Mouse (Mus musculus): ENCODE results near the gene Elovl6.

The Elovl6 gene

GRCm38 (mm10) chr3:129605934-129606333 is 73.8 kb downstream of the Elovl6 start:
- DNase-seq (ENCODE audit: extremely low spot score), result no peak

- DNase-seq (ENCODE audit: extremely low spot score), result no peak
Observed at GRCm38 (mm10) chr3:129611626-129612025, 79.5 kb downstream of the Elovl6 start.

GRCm38 (mm10) chr3:129612311-129613097 is 80.3 kb downstream of the Elovl6 start:
- DNase-seq (ENCODE audit: extremely low spot score), result no peak

GRCm38 (mm10) chr3:129613756-129614155 is 81.6 kb downstream of the Elovl6 start:
- DNase-seq (ENCODE audit: extremely low spot score), result no peak

- no peak for DNase-seq (ENCODE audit: extremely low spot score)
Observed at GRCm38 (mm10) chr3:129614216-129614615, 82.1 kb downstream of the Elovl6 start.

- no peak for DNase-seq (ENCODE audit: extremely low spot score)
Observed at GRCm38 (mm10) chr3:129617450-129617849, 85.3 kb downstream of the Elovl6 start.

GRCm38 (mm10) chr3:129619194-129619775 is 87.1 kb downstream of the Elovl6 start:
- no peak for DNase-seq (ENCODE audit: extremely low spot score)

GRCm38 (mm10) chr3:129620802-129621201 is 88.6 kb downstream of the Elovl6 start:
- DNase-seq (ENCODE audit: extremely low spot score), result no peak

GRCm38 (mm10) chr3:129621255-129621654 is 89.1 kb downstream of the Elovl6 start:
- DNase-seq (ENCODE audit: extremely low spot score), result no peak

- DNase-seq (ENCODE audit: extremely low spot score), result no peak
Observed at GRCm38 (mm10) chr3:129622120-129622519, 90.0 kb downstream of the Elovl6 start.

GRCm38 (mm10) chr3:129622705-129623104 is 90.5 kb downstream of the Elovl6 start:
- DNase-seq (ENCODE audit: extremely low spot score), result no peak

GRCm38 (mm10) chr3:129624193-129624805 is 92.1 kb downstream of the Elovl6 start:
- DNase-seq (ENCODE audit: extremely low spot score), result no peak

- no peak for DNase-seq (ENCODE audit: extremely low spot score)
Observed at GRCm38 (mm10) chr3:129627281-129627680, 95.1 kb downstream of the Elovl6 start.

GRCm38 (mm10) chr3:129631018-129631417 is 98.9 kb downstream of the Elovl6 start:
- DNase-seq (ENCODE audit: extremely low spot score), result no peak

- DNase-seq (ENCODE audit: extremely low spot score), result no peak
Observed at GRCm38 (mm10) chr3:129631857-129632256, 99.7 kb downstream of the Elovl6 start.

- no peak for DNase-seq (ENCODE audit: extremely low spot score)
Observed at GRCm38 (mm10) chr3:129633518-129633917, 101.4 kb downstream of the Elovl6 start.

GRCm38 (mm10) chr3:129634260-129634901 is 102.2 kb downstream of the Elovl6 start:
- DNase-seq (ENCODE audit: extremely low spot score), result no peak

GRCm38 (mm10) chr3:129637446-129637845 is 105.3 kb downstream of the Elovl6 start:
- DNase-seq (ENCODE audit: extremely low spot score), result no peak

- no peak for DNase-seq (ENCODE audit: extremely low spot score)
Observed at GRCm38 (mm10) chr3:129639701-129640100, 107.5 kb downstream of the Elovl6 start.

GRCm38 (mm10) chr3:129640211-129641000 is 108.3 kb downstream of the Elovl6 start:
- DNase-seq (ENCODE audit: extremely low spot score), result no peak

GRCm38 (mm10) chr3:129641621-129642020 is 109.5 kb downstream of the Elovl6 start:
- DNase-seq (ENCODE audit: extremely low spot score), result no peak

- DNase-seq (ENCODE audit: extremely low spot score), result no peak
Observed at GRCm38 (mm10) chr3:129645409-129645808, 113.3 kb downstream of the Elovl6 start.
